Mouse (Mus musculus): ENCODE data around the gene Kcnk1. TPM values are rescaled to one million over a fixed set of nuclear protein-coding genes. Genes with fewer than 3 reads are reported as not detected.

Kcnk1 gene
- total RNA-seq, 2 experiments from 2014 or later, result 1.00 to 1.1 TPM

- no peak for DNase-seq
Observed at GRCm38 (mm10) chr8:126045751-126046150, 50.8 kb downstream of the Kcnk1 start.

- DNase-seq, result no peak
Observed at GRCm38 (mm10) chr8:126053911-126054310, 58.9 kb downstream of the Kcnk1 start.

- DNase-seq, result no peak
Observed at GRCm38 (mm10) chr8:126058876-126059275, 63.9 kb downstream of the Kcnk1 start.

- no peak for DNase-seq
Observed at GRCm38 (mm10) chr8:126062844-126063243, 67.9 kb downstream of the Kcnk1 start.

GRCm38 (mm10) chr8:126063832-126064409, 69.0 kb downstream of the Kcnk1 start:
- no peak for DNase-seq

- no peak for DNase-seq
Observed at GRCm38 (mm10) chr8:126064587-126065145, 69.7 kb downstream of the Kcnk1 start.

- no peak for DNase-seq
Observed at GRCm38 (mm10) chr8:126067306-126067705, 72.3 kb downstream of the Kcnk1 start.

- no peak for DNase-seq
Observed at GRCm38 (mm10) chr8:126068136-126068535, 73.2 kb downstream of the Kcnk1 start.

GRCm38 (mm10) chr8:126072678-126073077, 77.7 kb downstream of the Kcnk1 start:
- DNase-seq, result no peak

GRCm38 (mm10) chr8:126073141-126073740, 78.3 kb downstream of the Kcnk1 start:
- no peak for DNase-seq

GRCm38 (mm10) chr8:126074111-126074510, 79.1 kb downstream of the Kcnk1 start:
- DNase-seq, result no peak

- peak; percentile 89 for DNase-seq
Observed at GRCm38 (mm10) chr8:126075400-126075799, 80.4 kb downstream of the Kcnk1 start.

Other genes starting within 250 kb of the Kcnk1 start
- gene Pcnx2, start 96.9 kb upstream of the Kcnk1 start, total RNA-seq (2021), result under 1 TPM; 0.45 to 0.97 TPM
- gene Map3k21, start 84.7 kb upstream of the Kcnk1 start, total RNA-seq (2021), result 1 to 10 TPM; 1.1 TPM